Mouse (Mus musculus) erythroblast, embryonic 14.5 days (primary cell): ENCODE data around the gene Cnot2.

Experiments
- GATA1 ChIP-seq: IDR thresholded peaks from 2 replicates; pipeline ENCODE4 v1.6.1; 2012; ENCODE audit warnings: low read length, inconsistent platforms, mixed read lengths
- TAL1 ChIP-seq: IDR thresholded peaks from 3 replicates; pipeline ENCODE4 v1.6.1; 2012; ENCODE audit warnings: low read length, inconsistent platforms, mixed read lengths

DNA sequence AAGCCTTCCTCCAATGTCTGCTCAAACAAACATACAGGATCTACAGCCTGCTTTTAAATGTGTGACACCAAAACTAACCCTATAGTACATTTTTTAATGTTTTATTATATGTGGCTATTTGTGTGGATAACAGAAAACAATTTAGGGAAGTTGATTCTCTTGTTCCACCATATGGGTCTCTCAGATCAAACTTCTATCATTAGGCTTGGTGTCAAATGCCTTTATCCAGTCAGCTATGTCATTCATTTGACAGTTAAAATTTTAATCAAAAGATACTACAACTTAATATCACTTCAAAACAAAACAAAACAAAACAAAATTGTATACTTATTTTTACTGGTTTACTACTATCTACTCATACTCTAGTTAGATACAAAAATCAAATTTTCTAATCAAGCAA, 2.9 kb downstream of the Cnot2 start:
- no peak for TF ChIP-seq GATA1
- TF ChIP-seq TAL1 = no peak
